Mouse (Mus musculus): Measurements from ENCODE around the gene Asb14.
"Not testable (repeated sequence)": the region's sequence is repeated elsewhere in the genome, so short reads cannot be mapped to it uniquely, and the experiment has no call there.

The Asb14 gene

DNA sequence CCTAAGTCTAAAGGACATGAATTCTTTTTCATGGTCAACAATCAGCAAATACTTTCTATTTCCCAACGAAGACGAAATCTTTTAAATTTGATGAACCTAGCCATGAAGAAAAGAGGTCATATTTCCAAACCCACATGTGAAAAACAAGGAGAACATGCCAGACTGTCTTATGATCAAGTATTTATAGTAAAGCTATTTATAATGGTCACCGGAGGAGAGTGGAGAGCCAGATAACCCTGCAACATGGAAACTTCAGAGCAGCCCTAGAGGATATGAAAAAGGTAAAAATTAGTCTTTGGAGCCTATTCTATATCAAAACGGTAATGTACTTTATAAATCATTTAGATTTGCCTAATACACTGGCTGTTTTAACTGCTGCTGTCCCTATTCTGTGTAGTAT lies at the start of gene Asb14:
Gene Asb14 (plus strand): TSS at position 166 of the 400 bp plus-strand sequence.
- DNase-seq (ENCODE audit: low read depth, low spot score), result no peak

DNA sequence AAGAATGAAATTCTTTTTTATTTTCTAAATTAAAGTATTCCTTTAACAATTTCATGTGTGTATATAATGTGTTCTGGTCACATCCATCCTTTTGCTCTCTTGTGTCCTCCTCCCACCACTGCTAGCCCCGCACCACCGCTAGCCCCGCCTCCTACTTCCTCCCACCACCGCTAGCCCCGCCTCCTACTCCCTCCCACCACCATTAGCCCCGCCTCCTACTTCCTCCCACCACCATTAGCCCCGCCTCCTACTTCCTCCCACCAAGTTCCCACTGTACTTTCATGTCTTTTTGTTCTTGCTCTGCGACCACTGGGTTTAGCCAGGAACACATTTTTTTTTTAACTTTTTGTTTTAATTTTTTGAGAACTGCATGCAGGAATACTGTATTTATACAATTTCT lies 41.3 kb upstream of the Asb14 start:
- no peak for DNase-seq (ENCODE audit: low read depth, low spot score)

DNA sequence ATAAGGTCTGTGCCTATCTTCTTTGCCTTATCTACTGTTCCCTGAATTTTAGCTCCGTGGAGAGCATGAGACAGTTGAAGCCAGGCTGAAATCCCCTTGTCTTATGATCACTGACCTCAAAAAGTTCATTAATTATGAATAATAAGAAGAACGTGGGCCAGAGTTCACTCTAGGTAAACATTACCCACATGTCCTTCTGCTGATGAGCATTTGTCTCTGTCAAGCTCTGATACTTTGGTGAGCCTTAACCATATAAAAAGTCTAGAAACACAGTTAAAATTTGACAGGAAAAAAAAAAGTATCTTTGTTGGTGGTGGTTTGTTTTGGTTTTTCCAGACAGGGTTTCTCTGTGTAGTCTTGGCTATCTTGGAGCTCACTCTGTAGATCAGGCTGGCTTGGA lies 40.3 kb upstream of the Asb14 start:
- DNase-seq (ENCODE audit: low read depth, low spot score), result no peak

DNA sequence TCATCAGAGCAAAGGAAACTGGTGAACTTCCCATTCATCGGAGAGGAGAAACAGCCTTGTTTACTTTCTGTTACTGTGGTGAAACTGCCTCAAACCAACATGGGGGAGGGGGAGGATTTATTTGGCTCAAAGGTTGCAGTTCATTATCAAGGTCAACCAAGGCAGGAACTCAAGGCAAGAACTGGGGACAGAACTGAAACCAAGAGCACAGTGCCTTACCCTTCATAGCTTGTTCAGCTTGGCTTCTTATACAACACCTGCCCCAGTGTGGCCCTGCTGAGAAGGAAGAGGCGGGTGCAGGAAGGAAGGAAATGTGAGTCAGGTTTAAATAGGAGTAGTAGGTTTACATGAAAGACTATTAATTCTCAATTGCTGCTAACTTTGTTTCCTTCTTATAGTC lies 36.0 kb upstream of the Asb14 start:
- no peak for DNase-seq (ENCODE audit: low read depth, low spot score)

DNA sequence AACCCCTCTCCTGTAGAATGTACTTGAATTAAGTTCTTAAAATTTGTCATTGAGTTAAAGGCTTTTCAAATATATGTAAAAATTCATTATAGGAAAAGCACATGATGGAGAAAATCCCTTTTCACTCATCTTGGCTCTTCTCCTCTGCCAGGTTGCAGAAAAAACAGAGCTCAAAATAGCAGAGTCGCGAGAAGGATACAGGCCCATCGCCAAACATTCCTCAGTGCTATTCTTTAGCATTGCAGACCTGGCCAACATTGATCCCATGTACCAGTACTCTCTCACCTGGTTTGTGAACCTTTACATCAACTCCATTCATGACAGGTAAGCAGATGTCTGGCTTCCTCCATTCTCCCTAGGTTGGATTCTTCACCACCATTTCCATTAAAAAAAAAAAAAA lies 35.3 kb upstream of the Asb14 start:
- no peak for DNase-seq (ENCODE audit: low read depth, low spot score)

DNA sequence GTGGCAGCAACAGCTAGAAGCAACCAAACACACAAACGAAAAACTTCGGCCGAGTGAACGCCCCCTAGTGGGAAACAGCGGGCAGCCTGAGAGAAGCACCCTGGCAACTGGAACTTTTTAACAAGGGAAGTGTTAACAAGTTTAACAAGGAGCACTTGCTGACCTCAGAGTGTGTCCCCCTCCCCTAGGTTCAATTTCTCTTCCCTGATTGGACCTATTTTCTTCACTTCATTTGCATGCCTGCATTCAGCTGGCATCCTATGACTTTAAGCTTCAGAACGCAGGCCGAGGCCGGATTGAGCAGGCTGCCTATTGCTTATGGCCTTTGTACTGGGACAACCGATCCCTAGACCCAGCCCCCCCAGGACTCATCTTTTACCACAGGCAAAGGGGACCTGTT lies 27.0 kb upstream of the Asb14 start:
- DNase-seq (ENCODE audit: low read depth, low spot score), result no peak

DNA sequence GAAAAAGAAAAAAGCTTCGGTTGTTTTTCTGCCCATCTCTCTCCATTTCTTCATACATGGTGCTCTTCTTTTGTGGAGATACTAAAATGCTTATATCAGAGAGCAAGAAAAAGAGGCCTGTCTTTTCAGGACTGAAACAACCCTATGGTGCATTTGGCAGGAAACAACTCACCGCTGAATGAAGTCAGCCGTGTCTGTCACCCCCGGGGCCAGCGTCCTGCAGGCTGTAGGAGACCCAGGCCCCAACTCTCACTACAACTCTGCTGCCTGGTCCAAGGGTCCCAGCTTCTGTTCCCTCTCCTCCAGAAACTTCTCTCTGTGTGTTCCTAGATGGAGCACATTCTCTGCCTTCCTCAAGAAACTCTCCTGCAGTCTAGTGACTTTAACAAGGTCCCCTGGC lies 26.1 kb upstream of the Asb14 start:
- DNase-seq (ENCODE audit: low read depth, low spot score), result no peak

DNA sequence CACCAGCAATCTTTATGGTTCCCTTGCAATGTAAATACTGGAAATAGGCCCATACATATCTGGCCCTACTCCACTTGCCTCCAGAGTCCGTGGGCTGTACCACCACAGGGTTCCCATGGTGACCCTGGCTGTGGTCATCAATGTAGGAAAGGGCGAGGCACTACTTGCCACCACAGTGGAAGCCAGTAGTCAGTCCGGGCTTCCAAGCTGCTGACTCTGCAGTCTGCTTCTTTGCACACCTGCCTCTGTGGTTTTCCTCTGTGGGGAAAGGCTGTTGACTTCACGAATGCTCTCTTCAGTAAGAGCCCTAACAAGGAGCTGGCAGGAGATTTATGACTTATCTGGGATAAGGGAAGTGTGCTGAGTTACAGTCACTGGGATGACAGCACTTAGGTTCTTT lies 15.6 kb upstream of the Asb14 start:
- DNase-seq (ENCODE audit: low read depth, low spot score), result no peak

DNA sequence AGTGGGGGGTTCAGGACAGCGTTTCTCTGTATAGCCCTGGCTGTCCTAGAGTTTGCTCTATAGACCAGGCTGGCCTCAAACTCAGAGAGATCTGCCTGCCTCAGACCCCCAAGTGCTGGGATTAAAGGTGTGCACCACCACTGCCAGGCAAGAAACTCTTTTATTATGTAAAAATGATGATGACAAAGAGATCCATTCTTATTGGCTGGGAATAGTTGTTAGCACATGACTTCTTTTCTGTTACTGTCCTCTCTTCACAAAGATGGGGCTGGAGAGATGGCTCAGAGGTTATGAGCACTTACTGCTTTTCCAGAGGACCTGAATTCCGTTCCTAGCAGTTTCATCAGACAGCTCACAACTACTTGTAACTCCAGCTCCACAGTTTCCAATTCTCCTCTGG lies 14.4 kb upstream of the Asb14 start:
- no peak for DNase-seq (ENCODE audit: low read depth, low spot score)

DNA sequence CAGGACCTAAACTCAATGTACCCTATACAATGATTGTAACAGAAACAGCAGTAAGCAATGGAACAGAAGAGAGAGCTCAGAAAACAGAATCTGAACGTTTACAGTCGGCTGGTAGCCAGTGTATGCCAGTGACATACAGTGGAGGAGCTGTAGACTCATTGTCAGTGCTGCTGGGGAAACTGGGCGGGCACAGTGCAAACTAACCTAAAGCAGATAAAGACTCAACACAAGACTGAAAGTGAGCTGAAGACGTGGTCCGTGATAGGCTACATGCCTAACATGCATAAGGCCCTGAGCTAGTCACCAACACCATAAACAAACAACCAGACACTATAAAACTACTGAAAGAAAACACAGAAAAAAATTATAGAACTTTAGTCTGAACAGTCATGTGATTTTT lies 12.7 kb upstream of the Asb14 start:
- no peak for DNase-seq (ENCODE audit: low read depth, low spot score)

DNA sequence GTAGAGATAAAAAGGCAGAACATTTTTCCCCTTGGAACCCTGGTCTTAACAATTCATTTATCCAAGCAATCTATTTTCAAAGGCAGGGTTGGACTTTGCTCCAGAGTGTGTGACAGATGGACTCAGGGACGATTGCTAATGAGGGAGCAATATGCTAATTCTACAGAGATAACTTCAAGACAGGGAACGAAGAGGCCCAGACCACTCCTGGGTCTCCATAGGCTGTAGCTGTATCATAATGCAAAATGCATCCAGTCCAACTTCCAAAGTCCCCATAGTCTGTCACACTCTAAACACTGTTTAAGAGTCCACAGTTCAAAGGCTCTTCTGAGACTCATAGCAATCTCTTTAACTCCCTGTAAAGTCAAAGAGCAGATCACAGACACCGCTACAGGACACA lies 7.1 kb upstream of the Asb14 start:
- no peak for DNase-seq (ENCODE audit: low read depth, low spot score)

DNA sequence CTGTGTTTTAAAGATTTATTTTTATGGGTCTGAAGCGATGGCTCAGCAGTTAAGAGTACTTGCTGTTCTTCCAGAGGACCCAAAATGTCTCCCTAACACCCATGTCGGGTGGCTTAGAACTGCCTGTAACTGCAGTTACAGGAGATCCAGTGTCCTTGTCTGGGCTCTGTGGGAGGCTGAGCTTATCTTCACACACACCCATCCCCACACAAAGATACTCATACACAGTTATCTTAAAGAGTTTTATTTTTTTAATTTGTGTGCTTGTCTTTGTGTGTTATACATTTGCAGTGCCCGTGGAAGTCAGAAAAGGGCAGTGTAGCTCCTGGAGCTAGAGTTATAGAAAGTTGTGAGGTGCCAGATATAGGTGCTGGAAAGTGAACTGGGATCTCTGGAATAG lies 3.6 kb upstream of the Asb14 start:
- no peak for DNase-seq (ENCODE audit: low read depth, low spot score)

DNA sequence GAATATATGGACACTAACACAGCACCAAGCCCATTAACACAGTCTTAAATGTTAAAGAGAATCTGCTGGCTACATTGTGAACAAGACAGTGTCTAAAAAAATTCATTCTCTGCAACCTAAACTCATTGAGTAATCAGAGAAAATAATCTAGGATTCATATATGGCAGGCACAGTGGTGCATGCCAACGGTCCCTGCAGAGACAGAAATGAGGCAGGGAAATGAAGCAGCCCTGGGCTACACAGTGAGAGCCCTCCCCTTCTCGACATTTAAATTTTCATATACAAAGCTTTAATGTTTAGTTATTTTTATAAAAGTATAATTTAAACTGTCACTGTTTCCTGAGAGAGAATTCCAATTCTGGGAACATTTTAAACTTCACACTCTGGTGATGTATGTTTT lies 5.1 kb downstream of the Asb14 start:
- DNase-seq (ENCODE audit: low read depth, low spot score), result no peak

DNA sequence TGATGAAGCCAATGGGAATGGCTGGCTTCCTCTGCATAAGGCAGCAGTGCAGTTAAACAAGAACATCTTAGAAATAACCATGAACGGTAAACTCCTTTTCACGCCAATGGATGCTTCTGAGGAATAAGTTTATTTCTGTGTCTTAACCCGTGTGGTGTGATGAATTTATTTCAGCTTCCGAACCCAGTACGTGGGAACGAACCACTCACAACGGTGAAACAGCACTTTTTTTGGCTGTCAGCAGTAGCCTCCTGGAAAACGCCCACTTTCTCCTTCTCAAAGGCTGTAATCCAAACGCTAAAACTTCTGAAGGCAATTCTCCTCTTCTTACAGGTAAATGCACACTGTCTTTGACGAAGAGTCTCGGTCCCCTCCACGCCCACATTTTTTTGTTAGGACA lies 6.5 kb downstream of the Asb14 start:
- DNase-seq (ENCODE audit: low read depth, low spot score), result no peak

DNA sequence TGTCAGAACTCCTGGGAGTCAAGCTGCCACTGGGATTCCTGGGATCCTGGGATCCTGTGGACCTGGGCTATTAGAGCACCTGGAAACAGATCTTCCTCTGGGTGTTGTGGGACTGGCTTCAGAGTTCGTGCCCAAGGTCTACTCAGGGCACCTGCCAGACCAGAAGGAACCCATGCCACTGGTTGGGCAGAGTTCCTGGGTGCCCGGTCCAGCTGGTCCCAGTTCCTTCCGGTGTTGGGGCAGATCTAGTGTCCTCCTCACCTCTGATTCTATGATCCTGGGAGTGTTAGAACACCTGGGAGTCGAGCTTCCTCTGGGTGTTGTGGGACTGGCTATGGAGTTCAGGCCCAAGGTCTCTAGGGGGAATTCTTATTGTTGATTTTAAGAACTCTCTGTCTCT lies 13.0 kb downstream of the Asb14 start:
- no peak for DNase-seq (ENCODE audit: low read depth, low spot score)

DNA sequence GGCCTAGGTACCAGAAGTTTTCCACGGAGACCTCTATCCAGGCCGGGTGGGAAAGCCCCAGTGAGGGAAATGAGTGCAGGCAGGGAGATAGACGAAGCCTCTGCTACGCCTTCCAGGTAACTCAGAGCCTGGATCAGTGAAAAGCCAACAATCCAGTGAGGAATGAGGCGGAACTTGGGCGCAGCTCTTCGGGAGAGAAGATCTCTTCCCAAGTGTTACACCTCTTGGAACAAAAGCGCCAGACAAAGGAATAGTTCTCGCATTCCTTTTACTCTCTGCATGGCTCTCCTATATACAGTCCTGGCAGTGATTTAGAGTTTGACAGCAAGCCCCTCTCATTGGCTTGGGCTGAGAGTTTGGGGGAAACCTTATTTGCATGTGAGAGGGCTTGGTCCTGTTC lies 16.1 kb downstream of the Asb14 start:
- DNase-seq (ENCODE audit: low read depth, low spot score), result not testable (repeated sequence)

DNA sequence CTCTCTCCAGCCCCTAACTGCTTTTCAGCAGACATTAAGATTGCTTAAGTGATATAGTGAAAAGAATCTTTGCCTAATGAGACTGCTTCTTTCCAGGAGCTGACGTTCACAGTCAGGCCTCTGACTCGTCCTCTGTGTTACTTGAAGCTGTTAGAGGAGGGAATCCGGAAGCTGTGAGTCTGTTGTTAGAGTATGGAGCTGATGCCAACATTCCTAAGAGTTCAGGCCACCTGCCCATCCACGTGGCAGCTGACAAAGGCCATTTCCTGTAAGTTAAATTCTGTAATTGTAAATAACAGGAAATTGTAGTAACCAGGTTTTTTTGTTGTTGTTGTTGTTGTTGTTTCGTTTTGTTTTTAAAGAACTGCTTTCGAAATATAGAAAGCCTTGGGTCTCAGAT lies 16.8 kb downstream of the Asb14 start:
- no peak for DNase-seq (ENCODE audit: low read depth, low spot score)

DNA sequence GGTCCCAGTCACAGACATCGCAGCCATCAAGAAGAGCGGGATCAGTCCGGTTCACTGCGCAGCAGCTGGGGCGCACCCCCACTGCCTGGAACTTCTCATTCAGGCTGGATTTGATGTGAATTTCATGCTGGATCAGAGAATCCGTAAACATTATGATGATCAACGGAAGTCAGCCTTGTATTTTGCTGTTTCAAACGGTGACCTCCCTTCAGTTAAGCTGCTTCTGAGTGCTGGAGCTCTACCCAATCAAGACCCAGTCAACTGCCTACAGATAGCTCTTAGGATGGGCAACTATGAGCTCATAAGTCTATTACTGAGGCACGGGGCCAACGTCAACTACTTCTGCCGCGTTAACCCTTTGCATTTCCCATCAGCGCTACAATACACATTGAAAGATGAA lies 17.5 kb downstream of the Asb14 start:
- DNase-seq (ENCODE audit: low read depth, low spot score), result no peak

DNA sequence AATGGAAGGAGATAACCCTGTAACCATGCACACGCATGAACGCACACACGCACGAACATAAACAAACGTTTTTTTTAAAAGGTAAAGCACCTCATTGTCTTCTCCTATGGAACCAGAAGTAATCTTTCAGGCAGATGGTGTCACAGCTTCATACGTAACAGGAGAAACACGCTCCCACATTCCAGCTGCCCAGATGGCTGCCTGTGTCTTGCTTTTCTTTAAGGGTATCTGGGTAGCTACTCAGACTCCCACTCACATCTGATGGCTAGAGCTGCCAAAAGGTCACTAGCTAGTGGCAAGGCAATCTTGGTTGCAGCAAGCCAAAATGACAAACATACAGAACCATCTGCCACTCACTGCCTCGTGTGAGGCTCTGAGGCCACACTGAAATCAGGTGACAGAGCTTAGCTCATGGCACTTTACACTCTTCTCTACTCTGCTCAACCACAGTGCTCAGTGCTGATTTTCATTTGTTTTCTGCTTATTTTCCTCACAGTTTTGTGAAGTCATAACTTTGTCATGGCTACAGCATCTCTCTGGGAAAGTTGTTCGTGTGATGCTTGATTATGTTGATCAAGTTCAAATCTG lies 19.4 kb downstream of the Asb14 start:
- DNase-seq (ENCODE audit: low read depth, low spot score), result no peak

DNA sequence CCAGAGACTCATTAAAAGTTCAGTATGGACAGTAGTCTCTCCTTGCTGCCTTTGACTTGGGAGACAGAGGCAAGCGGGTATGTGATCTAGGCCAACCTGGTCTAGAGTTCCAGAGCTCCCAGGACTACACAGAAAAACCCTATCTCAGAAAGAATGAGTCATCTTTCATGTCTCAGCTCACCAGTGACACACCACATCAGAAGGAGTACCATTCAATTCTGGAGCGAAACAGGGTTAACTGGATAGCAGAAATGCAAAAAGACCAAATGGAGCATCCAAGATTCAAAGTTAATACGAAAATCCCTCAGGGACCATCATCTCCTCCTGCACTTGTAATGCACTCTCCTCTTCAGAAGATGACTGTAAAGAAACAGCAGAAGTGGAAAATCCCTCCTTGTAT lies 25.0 kb downstream of the Asb14 start:
- DNase-seq (ENCODE audit: low read depth, low spot score), result no peak

DNA sequence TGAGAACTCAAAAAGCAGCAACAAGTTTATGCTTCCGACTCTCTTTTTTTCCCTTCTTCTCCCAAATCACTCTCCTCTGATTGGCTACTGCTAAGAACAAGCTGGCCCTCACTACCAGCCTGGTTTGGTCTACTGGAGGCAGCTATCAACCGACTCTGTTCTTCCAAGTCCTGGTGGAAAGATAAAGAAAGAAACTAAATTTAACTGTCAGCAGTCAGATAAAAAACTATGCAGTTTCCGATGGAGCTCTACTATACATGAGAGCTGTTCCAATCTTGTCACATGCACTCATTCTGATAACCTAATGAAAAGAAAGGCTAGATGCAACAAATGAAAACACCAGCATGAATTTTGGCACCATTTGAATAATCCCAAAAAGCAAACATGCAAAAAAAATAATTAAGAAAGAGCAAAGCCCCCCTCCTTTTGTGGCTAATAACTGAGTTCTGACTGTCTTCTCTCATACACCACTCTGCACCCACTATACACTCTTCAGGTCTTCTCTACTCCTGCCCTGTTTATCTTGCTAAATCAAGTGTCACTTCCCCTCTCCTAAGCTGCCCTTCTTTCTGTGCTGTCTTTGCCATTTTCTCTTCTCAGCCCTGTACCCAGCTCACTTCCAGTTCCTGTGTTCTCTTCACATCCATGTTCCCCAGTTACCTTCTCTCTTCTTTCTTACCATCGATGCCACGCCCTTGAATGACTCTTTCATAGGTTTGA lies 29.5 kb downstream of the Asb14 start:
- no peak for DNase-seq (ENCODE audit: low read depth, low spot score)

DNA sequence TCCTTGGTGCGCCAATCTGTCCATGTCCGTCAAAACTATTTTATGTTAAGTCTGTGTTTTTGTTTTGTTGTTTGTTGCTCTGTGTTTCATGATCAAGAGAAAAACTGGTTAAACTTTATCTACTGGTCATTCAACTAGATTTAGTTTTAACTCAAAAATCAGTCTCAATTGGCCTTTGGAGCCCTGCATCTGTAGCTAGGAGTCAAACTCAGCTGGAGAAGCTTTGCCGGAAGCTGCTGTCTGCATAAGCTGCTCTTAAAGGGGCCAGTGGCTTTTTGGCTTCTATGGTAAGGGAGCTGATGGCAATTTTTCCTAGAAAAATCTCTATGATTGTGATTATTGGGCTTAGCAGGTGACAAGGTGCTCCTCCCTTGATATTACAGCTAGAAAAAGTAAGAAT lies 40.5 kb downstream of the Asb14 start:
- DNase-seq (ENCODE audit: low read depth, low spot score), result no peak

DNA sequence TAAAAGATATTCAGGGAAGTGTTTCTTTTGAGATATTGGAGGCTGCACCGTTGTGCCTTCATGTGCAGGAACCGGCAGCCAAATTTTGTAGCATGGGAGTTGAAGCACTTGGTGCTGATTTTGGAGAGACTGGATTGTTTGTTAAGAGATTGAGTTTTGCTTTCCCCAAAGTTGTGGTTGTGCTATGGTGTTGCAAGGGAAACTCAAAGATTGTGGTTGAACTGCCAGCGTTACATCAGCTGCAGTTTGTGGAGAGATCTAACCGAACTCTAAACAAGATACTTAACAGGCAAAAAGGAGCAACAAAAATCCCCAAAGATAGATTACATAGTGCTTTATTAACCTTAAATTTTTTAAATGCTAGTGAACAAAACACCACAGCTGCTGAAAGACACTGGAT lies 41.2 kb downstream of the Asb14 start:
- DNase-seq (ENCODE audit: low read depth, low spot score), result no peak

DNA sequence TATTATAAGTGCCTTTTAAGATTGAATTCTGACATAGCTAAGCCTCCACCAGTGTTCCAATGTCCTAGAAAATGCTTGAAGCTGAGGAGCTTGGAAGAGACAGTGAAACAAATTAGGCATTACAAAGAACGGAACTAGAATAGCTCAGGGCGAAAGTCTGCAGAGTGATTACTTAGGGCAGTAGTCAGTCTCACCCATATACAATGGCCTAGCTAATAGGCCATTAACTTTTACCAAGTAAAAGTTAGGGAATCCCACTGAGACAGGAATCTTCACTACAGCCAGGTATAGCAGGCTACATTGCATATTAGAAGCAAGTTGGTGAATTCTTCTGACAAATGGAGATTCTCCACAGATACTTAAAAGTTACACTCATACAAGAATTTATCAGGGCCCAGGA lies 61.8 kb downstream of the Asb14 start:
- not testable (repeated sequence) for DNase-seq (ENCODE audit: low read depth, low spot score)
